Mouse (Mus musculus): ENCODE measurements around the gene Rnf180.

- no peak for TF ChIP-seq CTCF (IDR thresholded peaks at IDR 0.05; ENCODE audit: extremely low read depth, insufficient read depth, insufficient read length, insufficient replicate concordance)
- no peak for TF ChIP-seq POLR2A (IDR thresholded peaks at IDR 0.05; ENCODE audit: low read depth, low read length)
Measured at GRCm38 (mm10) chr13:105266746-105267145, 27.9 kb downstream of the Rnf180 start.

Measured in spleen, adult 2 months (tissue).